Mouse (Mus musculus): ENCODE data around the gene Traf5. TPM values are rescaled to one million over a fixed set of nuclear protein-coding genes. Genes with fewer than 3 reads are reported as not detected.

Gene Traf5
- polyA plus RNA-seq (2017; shearing (Covaris generic)), result 134 TPM

DNA sequence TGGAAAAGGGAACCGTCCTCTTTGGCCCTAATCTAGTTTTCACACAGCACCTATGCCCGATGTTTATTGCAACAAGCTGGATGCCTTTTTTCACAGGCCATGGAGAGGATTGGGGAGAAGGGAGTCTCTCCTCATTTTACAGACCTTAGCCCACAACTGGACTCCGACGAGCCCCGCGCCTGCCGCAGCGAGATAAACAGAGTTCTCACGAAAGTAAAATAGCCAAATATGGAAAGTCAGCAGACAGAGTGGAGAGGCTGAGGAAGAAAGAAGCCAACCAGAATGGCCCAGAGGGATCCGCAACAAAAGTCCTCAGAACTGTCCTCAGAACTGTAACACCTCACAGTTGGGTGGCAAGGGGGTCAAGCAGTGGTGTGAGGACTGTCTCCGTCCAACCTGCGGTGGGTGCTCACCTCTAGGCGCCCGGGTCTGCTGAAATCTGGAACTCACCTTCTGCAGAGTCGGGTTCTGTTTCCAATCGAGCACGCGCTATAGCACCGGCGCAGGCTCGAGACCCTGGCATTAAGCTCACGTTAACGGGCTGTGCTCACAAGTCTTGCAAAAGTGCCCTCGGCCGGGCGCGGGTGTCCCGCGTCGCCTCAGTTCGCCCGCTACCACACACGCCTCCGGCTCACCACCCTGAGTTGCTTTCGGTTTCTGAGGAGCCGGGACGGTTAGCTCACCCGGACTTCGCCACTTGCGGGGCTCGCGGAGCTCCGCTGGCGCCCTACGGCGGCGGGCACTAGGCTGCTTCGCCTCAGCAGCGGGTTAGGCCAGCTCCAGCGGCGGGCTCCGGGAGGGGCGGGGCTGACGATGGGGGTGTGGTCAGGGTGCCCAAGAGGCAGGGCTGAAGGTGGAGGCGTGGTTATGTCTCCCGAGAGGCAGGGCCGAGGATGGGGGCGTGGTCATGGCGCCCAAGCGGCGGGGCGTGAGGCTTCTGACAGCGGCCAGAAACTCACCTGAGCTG is at the start of gene Traf5:
Traf5 (minus strand) TSS at position 754 of the 967 bp plus-strand sequence.

DNA sequence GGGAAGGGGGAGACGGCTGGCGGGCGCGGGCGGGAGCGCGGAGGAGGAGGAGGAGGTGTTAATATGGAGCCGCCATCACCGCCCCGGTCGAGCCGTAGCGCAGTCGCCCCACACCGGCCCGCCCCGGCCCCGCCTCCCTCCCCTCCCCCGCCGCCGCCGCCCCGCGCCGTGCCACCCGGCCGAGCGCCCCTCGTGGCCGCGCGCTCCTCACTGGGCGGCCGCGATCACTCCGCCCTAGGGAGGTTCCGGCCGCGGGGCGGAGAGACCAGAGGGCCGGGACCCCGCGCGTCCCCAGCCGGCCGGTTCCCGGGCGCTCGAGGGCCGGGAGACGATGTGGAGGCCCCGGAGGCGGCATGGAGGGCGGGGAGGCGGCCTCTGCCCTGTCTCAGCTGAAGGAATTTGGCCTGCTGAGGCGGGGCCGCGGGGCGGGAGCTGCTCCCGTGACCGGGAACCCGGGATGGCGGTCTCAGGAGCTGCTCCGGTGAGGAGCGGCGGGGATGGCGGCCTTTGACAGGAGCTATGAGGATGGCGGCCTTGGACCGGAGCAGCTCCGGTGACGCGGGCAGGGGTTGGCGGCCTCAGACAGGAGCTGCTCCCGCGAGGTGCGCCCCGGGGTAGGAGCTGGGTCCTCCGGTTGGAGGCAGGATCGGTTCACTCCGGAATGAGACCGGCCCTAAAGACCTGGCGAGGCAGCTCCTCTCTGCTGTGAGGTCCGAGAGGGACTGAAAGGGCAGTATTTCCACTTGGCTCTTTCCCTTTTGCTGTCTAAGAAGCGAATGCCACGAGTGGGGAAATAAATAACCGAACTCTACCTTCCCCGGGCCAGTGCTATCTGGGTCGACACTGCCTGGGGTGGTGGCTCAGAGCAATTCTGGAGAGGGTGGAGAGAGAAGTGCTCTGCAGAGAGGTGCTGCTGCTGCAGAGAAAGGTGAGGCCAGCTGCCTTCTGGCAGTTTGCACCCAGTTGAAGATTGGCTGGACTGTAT is 45.9 kb upstream of the Traf5 start, which contains the start of gene Rcor3:
Rcor3 (minus strand) TSS at position 137 of the 985 bp plus-strand sequence.

DNA sequence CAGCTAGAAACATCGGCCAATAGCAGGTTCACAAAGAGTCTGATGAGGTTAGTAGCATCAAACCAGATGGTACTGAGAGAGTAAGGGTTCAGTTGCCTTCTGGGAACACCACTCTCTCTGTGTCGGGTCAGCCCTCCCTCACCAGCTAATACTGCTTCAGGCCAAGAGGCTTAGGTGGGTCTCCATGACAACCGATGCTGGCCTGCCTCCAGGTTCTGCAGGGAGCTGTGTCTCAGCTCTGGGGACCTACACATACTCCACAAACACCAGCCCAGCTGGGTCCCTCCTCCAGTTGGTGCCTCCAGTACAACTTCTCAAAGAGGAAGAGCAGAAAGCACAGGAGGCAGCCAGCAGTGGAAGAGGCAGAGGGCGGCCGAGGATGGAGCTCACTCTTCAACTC is 115.2 kb downstream of the Traf5 start, which contains the start of gene Rd3:
Rd3 (plus strand) TSS at position 184 of the 400 bp plus-strand sequence.

Other genes with a start within 250 kb of the Traf5 start
- gene Slc30a1, start 185.8 kb downstream of the Traf5 start, polyA plus RNA-seq (2017; shearing (Covaris generic)), result 9.9 TPM
- gene Rd3, start 115.2 kb downstream of the Traf5 start, polyA plus RNA-seq (2017; shearing (Covaris generic)), result 1.1 TPM
- gene Rcor3, start 45.5 kb upstream of the Traf5 start, polyA plus RNA-seq (2017; shearing (Covaris generic)), result 24.5 TPM
- not detected for gene Kcnh1, start 98.2 kb upstream of the Traf5 start, polyA plus RNA-seq (2017; shearing (Covaris generic))

All from CD4-positive, CD25-positive, alpha-beta regulatory T cell (primary cell).